Mouse (Mus musculus) stomach, embryonic 14.5 days (tissue): Measurements from ENCODE around the gene Rad51c. TPM values are rescaled to one million over a fixed set of nuclear protein-coding genes. Genes with fewer than 3 reads are reported as not detected.
"Not testable (repeated sequence)": the region's sequence is repeated elsewhere in the genome, so short reads cannot be mapped to it uniquely, and the experiment has no call there.

ENCODE experiments used
- ATAC-seq: fragments of 200-750 bp; cut with Nextera tagmentation; 2 replicates; pipeline ENCODE4 v1.8.0; 2017; ENCODE audit warnings: low read depth, moderate TSS enrichment; ENCODE audit not compliant: insufficient number of reproducible peaks, insufficient read depth, low FRiP score
- H3K27ac ChIP-seq: fragments of 300-500 bp; sonication (generic); 2 replicates; pipeline ENCODE4 v1.5.1; 2014; ENCODE audit warnings: mild to moderate bottlenecking, low read length, moderate library complexity, mixed read lengths
- H3K27me3 ChIP-seq: fragments of 300-500 bp; sonication (generic); 2 replicates; pipeline ENCODE4 v1.6.1; 2014; ENCODE audit warnings: low read length, control low read depth, mixed read lengths; ENCODE audit not compliant: control insufficient read depth, insufficient read depth
- H3K36me3 ChIP-seq: fragments of 300-500 bp; sonication (generic); 2 replicates; pipeline ENCODE4 v1.6.1; 2014; ENCODE audit warnings: mild to moderate bottlenecking, control low read depth, low read length, moderate library complexity, mixed read lengths; ENCODE audit not compliant: control insufficient read depth, insufficient read depth
- H3K4me1 ChIP-seq: fragments of 300-500 bp; sonication (generic); 2 replicates; pipeline ENCODE4 v1.6.1; 2014; ENCODE audit warnings: low read length, control low read depth, mixed read lengths; ENCODE audit not compliant: control insufficient read depth, insufficient read depth
- H3K4me2 ChIP-seq: fragments of 300-500 bp; sonication (generic); replicated peaks from 2 replicates; pipeline ENCODE4 v1.6.1; 2014; ENCODE audit warnings: low read depth, low read length, control low read depth
- H3K4me3 ChIP-seq: fragments of 300-500 bp; sonication (generic); 2 replicates; pipeline ENCODE4 v1.5.1; 2014; ENCODE audit warnings: low read depth, low read length, control low read depth
- H3K9ac ChIP-seq: fragments of 300-500 bp; sonication (generic); replicated peaks from 2 replicates; pipeline ENCODE4 v1.6.1; 2014; ENCODE audit warnings: low read depth, mild to moderate bottlenecking, control low read depth, low read length, moderate library complexity, mixed read lengths
- H3K9me3 ChIP-seq: fragments of 300-500 bp; sonication (generic); 2 replicates; pipeline ENCODE4 v1.6.1; 2016; ENCODE audit warnings: low read depth, low read length, control low read depth; ENCODE audit not compliant: control insufficient read depth
- WGBS: fragments of 180-500 bp; shearing (Covaris S2); extraction: QIAGEN DNeasy Blood & Tissue Kit; methylation state at CpG from one replicate; pipeline ENCODE4 v1.1.7; 2014; 5-methylcytosine and 5-hydroxymethylcytosine counted together
- polyA plus RNA-seq: library from polyadenylated mRNA; unstranded; fragments of >200 nt; fragmentation: Nextera tagmentation; extraction: Ambion mirVana; gene quantifications from 2 replicates; pipeline ENCODE4 v1.2.1, GENCODE M21; 2014

Gene Rad51c
- polyA plus RNA-seq, 1 experiment from 2014 or later: 6.0 TPM

DNA sequence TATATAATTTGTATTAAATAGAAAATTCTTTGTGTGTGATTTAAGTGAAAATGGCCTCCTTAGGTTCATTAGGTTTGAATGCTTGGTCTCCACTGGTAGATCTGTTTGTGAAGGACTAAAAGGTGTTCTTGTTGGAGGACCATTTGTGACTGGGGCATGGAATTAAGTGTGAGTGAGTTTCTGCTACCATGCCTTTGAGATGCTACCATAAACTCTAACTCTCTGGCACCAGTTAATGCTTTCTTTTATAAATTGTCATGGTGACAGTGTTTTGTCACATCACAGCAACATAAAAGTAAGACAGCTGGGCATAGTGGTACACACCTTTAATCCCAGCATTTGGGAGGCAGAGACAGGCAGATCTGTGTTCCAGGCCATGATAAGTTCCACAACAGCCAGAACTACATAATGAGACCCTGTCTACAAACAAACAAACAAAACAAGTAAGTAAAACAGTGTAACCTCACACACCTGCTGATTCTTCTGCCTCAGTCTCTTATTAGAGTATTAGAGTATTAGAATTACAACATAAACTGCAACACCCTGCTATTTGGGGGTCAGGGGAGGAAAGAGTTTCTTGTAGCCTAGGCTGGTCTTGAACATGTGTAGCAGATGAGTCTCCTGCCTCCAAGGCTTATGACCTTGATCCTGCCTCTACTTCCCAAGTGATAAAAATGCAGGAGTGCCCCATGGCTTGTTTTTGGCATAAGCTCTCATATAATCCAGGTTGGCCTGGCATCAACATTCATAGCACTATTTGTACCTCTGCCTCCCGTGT lies 22.7 kb upstream of the Rad51c start:
- Histone ChIP-seq H3K36me3 (no peaks in the 10 kb centered on the region), H3K27ac (peak overlapping the region; percentile 48; the same call in 1 of the 2 replicates), H3K4me2 (no peak overlapping the region), H3K4me3 (no peak overlapping the region), H3K27me3 (no peaks in the 10 kb centered on the region), H3K9ac (no peak overlapping the region), H3K4me1 (no peaks in the 10 kb centered on the region), H3K9me3 (no peaks in the 10 kb centered on the region)
- WGBS: 41% methylated on average over 1 of the region's 1 CpGs
- ATAC-seq: no peak

DNA sequence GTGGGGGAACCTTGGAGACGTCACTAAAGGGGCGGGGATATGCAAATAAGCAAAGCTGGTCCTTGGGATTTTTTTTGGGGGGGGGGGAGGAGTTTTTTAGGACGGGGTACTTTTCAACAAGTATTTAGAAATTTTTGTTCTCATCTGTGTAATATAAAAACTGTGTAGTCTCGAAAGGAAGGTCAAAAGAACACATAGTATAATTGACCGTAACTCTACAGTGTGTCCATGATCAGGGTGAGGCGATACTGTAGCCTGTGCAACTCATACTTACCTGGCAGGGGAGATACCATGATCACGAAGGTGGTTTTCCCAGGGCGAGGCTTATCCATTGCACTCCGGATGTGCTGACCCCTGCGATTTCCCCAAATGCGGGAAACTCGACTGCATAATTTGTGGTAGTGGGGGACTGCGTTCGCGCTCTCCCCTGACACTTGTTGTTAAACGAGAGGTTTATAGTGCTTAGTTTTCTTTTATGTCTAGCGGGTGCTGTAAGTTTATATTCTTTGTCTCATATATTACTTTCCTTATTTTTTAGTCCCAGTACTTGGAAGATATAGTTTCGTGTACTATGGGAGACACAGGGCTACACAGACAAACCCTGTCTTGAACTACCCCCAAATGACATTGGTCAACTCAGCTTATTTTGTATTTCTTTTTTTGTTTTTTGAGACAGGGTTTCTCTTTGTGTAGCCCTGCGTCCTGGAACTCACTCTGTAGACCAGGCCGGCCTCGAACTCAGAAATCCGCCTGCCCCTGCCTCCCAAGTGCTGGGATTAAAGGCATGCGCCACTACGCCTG lies 21.9 kb upstream of the Rad51c start:
- not testable (repeated sequence) for H3K36me3 ChIP-seq, H3K4me1 ChIP-seq, H3K9me3 ChIP-seq, H3K27me3 ChIP-seq, H3K9ac ChIP-seq
- H3K4me2 ChIP-seq: peak overlapping the region; percentile 34
- peak; percentile 90 for ATAC-seq
- peak overlapping the region; percentile 16 for H3K4me3 ChIP-seq
- 1% methylated on average over 24 of the region's 24 CpGs for WGBS
- peak overlapping the region; percentile 48; the same call in 1 of the 2 replicates for H3K27ac ChIP-seq

DNA sequence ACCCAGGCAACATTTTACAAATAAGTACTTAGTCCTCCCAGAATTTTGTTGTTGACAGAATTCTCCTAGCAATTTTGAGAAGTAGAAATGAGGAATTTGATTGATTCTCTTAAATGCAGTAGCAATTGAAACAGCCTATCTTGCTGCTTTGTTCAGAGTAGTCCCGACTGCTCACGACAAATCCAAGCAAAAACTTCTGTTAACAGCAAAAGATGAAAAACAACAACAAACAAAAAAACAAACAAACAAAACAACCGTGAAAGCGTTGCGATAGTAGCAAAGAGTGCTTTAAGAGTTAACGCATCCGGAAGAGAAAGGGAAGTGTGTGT lies 21.3 kb upstream of the Rad51c start:
- under 1% methylated on average over 7 of the region's 7 CpGs for WGBS
- Histone ChIP-seq H3K36me3 (no peaks in the 10 kb centered on the region), H3K9ac (no peak overlapping the region), H3K27ac (no peak overlapping the region; the same call in 1 of the 2 replicates), H3K4me1 (no peaks in the 10 kb centered on the region), H3K9me3 (no peaks in the 10 kb centered on the region), H3K27me3 (no peaks in the 10 kb centered on the region), H3K4me2 (peak overlapping the region; percentile 34), H3K4me3 (peak overlapping the region; percentile 16)
- ATAC-seq: no peak

DNA sequence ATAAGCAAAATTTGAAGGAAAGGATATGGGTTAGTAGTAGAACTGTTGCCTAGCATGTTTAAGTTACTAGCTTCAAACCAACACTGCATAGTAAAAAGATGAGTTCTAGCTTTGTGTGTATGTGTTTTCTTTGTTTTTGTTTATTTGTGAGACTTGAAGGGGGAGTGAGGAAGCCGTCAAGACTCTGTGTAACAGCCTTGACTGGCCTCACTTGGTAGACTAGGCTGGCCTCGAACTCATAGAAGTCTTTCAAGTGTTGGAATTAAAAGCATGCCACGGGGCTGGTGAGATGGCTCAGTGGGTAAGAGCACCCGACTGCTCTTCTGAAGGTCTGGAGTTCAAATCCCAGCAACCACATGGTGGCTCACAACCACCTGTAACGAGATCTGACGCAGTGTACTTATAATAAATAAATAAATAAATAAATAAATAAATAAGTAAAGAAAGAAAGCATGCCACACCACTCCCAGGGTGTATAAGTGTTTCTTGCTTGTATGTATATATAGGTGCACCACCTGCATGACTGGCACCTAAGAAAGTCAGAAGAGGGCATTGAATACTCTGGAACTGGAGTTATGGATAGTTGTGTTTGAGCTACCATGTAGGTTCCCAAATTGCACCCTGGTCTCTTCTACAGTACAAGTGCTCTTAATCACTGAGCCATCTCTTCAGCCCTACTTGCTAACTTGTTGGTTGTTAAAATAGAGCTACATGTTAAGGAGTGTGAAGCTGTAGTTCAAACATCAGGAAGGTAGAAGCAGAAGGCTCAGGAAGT lies 19.0 kb upstream of the Rad51c start:
- H3K36me3 ChIP-seq: no peaks in the 10 kb centered on the region
- no peak overlapping the region for H3K9ac ChIP-seq
- peak overlapping the region; percentile 61; the same call in 1 of the 2 replicates for H3K27ac ChIP-seq
- H3K4me1 ChIP-seq: no peaks in the 10 kb centered on the region
- ATAC-seq: no peak
- H3K4me3 ChIP-seq: no peak overlapping the region
- no peaks in the 10 kb centered on the region for H3K27me3 ChIP-seq
- H3K9me3 ChIP-seq: no peaks in the 10 kb centered on the region
- H3K4me2 ChIP-seq: no peak overlapping the region
- 47% methylated on average over 6 of the region's 6 CpGs for WGBS

DNA sequence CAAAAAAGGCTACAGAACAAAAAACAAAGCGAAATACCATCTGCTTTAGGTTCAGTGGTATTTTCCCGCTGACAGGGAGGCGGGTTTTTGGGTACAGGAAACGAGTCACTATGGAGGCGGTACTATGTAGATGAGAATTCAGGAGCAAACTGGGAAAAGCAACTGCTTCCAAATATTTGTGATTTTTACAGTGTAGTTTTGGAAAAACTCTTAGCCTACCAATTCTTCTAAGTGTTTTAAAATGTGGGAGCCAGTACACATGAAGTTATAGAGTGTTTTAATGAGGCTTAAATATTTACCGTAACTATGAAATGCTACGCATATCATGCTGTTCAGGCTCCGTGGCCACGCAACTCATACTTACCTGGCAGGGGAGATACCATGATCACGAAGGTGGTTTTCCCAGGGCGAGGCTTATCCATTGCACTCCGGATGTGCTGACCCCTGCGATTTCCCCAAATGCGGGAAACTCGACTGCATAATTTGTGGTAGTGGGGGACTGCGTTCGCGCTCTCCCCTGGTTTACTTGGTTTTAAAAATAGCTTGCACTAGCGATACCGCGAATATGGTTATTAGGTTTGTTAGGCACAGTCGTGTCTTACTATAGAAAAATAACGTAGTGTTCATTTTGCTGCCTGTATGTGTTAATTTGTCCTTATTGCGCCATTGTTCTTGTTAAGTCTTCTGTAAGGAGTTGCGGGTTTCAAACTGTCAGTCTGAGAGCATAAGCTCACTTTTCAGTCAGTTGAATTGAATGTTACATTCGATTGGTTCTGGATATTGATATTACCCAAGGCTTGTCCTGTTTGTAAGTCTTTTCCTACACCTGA lies 18.0 kb upstream of the Rad51c start:
- H3K9me3 ChIP-seq: no peaks in the 10 kb centered on the region
- H3K4me3 ChIP-seq: peak overlapping the region; percentile 30
- peak; percentile 79 for ATAC-seq
- peak overlapping the region; percentile 40; the same call in 1 of the 2 replicates for H3K9ac ChIP-seq
- H3K27me3 ChIP-seq: no peaks in the 10 kb centered on the region
- under 1% methylated on average over 26 of the region's 26 CpGs for WGBS
- peak overlapping the region; percentile 90 for H3K27ac ChIP-seq
- H3K4me2 ChIP-seq: peak overlapping the region; percentile 67
- H3K36me3 ChIP-seq: no peaks in the 10 kb centered on the region
- H3K4me1 ChIP-seq: no peaks in the 10 kb centered on the region

DNA sequence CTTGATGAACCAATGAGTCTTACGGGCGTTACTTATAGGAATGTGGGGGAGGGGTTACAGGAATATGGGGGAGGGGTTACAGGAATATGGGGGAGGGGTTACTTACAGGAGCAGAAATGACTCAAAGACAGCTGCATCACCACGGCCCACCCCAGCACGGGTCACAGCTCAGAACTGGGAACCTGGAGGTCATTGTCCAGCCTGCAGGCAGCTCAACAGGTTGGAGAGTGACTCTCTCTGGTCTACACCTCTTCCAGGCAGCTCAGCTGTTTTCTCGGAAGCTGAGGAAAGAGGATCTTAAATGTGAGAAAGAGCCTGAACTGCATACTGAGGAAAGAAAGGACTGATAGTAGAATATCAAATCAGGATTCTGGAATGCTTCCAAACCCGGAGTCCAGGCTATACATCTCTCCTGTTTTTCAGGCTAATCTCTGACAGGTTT lies 17.0 kb upstream of the Rad51c start:
- 8% methylated on average over 6 of the region's 6 CpGs for WGBS
- no peaks in the 10 kb centered on the region for H3K36me3 ChIP-seq
- H3K4me1 ChIP-seq: no peaks in the 10 kb centered on the region
- H3K4me2 ChIP-seq: peak overlapping the region; percentile 67
- H3K9me3 ChIP-seq: no peaks in the 10 kb centered on the region
- H3K9ac ChIP-seq: peak overlapping the region; percentile 40; the same call in 1 of the 2 replicates
- H3K27ac ChIP-seq: peak overlapping the region; percentile 90
- ATAC-seq: no peak
- no peaks in the 10 kb centered on the region for H3K27me3 ChIP-seq
- peak overlapping the region; percentile 30; the same call in 1 of the 2 replicates for H3K4me3 ChIP-seq

DNA sequence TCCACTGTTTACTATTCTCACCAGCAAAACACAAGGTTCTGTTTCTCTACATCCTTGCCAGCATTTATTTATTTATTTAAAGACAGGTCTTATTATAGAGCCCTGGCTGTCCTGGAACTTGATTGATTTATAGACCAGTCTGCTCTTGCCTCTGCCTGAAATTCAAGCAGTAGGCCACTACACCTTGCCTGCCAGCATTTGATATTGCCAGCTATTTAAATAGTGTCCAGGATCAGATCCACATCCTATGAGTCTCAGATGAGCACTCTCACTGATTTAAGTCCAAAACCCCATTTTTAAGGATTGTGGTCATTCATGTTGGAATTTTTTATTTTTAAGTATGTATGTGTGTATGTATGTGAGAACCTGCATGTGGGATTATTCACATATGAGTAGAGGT lies 16.1 kb upstream of the Rad51c start:
- no peak overlapping the region for H3K9ac ChIP-seq
- no peak overlapping the region for H3K4me3 ChIP-seq
- H3K36me3 ChIP-seq: no peaks in the 10 kb centered on the region
- H3K4me2 ChIP-seq: no peak overlapping the region
- ATAC-seq: no peak
- no peak overlapping the region for H3K27ac ChIP-seq
- H3K4me1 ChIP-seq: no peaks in the 10 kb centered on the region
- H3K27me3 ChIP-seq: no peaks in the 10 kb centered on the region
- no peaks in the 10 kb centered on the region for H3K9me3 ChIP-seq
